Mouse (Mus musculus) frontal cortex, postnatal 25 days (tissue): Measurements from ENCODE around the gene Npsr1.

Source experiments
- DNase-seq, 2 experiments: peaks; one replicate each; pipeline ENCODE4 v3.0.0; 2022; ENCODE audit warnings: low spot score in 2 of 2

Npsr1 gene

DNA sequence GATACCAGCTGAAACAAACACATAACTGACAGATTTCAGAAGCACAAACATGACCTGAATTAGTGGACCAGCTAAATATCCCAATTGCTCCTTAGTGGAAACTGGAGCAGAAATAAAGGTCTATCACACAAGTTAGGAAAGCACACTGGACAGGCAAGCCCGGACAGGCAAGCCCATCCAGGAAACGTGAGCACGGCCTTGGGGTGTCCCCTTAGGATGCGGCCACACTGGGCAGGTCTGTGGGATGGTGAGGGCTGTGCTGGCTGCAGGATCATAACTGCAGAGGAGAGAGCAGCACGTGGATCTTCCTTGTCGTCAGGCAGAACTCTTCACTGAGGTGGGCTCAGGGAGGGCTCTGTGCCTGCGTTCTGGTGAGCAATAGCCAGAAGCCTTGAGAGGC is at the start of gene Npsr1:
Npsr1 (plus strand) TSS at position 301 of the 400 bp plus-strand sequence.
- no peak for DNase-seq

DNA sequence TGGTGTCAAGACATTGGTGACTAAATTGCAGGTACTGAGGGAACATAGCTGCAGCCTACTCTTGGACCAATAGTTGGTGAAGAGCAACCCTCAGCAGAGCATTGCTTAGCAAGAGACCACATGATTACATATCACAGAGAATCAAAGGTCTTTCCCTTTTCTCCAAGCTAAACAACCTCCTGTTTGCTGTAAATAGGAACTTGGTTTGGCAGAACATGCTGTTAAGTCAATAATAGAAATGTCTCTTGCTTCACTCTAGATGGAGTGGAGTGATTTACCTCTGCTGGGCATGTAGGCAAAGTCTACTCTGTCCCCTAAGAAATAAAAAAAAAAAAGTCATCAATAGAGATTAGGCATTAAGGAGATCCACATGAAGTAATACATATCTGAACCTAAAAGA is 46.3 kb upstream of the Npsr1 start:
- no peak for DNase-seq

GRCm38 (mm10) chr9:24063251-24063650 is 34.5 kb upstream of the Npsr1 start:
- no peak for DNase-seq

GRCm38 (mm10) chr9:24071664-24072063 is 26.1 kb upstream of the Npsr1 start:
- DNase-seq = no peak

DNA sequence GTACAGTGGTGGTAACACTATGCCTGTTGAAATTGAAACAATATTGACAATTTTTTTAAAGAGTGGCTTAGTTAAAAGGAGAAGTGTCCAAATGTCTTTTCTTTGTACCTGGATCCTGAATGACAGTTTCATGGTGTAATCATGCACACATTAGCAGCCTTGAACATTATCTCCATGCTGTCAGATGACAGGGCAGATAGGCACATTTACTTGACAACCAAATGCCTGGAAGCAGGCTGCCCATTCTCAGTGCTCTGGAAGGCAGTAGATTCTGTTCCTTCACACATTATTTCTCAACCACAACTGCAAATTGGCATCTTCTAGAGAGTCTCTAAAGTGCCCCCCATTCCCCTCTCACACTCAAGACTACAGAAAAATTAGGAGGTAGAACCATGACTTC is 20.2 kb upstream of the Npsr1 start:
- DNase-seq = no peak

- no peak for DNase-seq
Measured at GRCm38 (mm10) chr9:24091875-24092274, 5.9 kb upstream of the Npsr1 start.

GRCm38 (mm10) chr9:24098526-24098925 is 730 bp downstream of the Npsr1 start:
- DNase-seq = no peak

DNA sequence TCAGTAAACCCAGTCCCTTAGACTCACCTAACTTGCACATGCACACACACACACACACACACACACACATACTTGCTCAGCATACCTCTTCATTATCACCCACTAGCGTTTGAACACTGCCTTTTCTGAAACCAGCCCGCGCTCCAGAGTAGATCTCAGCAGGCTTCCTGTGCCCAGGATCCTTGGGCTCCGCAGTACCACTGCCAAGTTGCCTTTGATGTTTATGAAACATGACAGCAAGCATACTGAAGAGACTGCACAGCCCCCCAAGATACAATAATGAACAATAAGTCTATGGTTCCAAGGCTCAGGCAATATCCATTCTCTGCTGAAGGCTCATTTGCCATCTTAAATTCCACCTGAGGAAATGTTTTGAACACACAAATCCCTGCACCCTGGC is 1.8 kb downstream of the Npsr1 start:
- no peak for DNase-seq

GRCm38 (mm10) chr9:24119423-24119822 is 21.6 kb downstream of the Npsr1 start:
- no peak for DNase-seq

- DNase-seq = no peak
Measured at GRCm38 (mm10) chr9:24133142-24133541, 35.3 kb downstream of the Npsr1 start.

DNA sequence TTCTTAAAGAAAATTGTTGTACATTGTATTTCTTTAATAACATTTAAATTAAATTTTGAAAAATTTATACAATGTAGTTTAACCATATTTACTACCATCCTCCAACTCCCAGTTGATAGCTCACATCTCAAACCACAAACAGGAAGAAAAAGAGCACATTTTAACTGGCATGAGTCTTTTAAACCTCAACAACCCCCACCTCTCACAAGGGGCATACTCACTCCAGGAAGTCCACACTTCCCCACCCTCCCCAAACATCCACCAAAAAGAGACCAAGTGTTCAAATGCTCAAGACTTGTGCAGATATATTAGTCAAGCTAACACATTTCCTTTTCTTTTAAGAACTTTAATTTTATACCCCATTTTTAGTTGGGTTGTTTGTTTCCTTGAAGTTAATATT is 38.6 kb downstream of the Npsr1 start:
- DNase-seq = no peak

DNA sequence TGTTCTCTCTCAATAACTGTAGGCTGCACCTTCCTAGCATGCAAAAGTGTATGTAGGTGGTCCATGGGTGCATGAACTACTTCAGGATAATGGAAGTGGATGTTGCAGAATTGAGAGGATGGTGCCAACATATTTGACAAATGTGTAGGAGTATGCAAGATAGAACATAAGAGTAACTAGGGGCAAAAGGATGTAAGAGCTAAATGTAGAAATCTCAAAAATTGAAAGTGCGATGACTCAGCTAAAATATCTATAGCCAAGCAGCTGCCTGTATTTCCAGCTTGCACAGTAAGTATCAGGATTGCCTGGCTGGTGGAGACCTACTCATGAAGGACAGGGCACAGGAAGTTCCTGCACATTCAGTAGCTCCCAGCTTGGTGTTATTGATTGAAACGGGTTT is 46.5 kb downstream of the Npsr1 start:
- DNase-seq = no peak

GRCm38 (mm10) chr9:24157208-24157607 is 59.4 kb downstream of the Npsr1 start:
- no peak for DNase-seq

DNA sequence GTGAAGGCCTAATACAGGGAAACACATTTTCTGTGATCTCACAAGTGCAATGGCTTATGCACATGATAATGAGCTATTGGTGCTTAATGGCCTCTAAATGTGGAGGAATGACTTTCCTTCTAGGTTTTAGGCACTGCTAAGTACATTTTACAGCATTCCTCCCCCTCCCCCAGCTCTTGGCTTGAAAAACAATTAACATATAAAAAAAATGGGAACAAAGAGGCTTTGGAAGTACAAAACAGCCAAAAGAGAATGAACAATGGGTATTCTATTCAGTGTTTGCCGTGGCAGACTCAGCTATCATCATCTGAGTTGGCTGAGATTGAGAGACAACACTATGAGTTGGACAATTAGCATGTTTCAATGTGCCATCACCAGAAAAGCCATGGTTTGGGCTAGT is 62.6 kb downstream of the Npsr1 start:
- no peak for DNase-seq

DNA sequence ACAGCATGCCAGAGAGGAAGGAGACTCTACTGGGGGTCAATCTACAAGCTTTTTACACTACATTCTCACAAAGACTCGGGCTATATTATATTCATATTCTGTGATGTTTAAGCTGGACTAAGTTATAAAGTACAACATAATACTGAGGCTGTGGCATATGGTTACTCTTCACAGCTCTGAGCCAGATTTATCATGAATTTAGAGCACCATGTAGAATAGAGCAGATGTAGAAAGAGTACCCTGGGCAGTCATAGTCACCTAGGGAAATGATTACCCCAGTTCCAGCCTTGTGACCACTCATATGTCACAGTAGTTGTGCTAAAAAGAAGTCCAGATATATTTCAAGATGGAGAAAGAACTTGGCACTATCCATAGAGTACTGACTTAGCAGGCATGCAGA is 70.7 kb downstream of the Npsr1 start:
- no peak for DNase-seq

DNA sequence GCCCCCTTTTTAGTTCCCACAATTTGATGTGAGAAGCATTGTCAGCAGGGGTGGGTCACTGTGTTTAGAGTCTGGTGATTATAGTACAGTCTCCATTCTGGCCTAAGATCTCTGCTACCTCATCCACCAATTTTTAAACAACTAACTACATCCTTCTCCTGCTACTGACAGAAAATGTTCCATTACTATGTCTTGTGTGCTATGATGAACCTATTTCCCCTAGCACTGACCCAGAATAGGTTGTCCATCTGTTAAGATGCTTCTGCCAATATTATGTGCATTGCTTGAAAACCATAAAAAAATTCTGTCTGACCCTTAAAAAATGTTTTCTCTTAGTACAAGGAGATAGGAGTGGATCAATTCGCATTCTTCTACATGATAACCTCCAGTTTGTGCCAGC is 72.9 kb downstream of the Npsr1 start:
- no peak for DNase-seq

DNA sequence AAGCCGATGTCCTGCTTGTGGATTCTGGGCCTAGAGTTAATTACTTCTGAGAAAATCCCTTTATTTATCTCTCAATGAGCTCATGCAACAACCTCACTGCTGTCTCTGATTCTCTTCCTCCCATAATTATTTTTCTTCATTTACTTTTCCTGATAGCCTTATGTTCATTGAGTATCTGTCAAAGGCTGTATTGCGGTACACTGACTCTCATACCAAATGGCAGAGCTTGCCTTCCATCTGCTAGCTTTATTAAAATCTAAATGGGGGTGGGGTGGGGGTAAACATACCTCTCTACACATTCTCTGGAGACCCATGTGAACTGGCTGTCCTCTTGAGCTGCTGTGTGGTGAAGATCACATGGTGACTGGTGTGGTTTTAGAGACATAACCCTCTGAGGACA is 80.9 kb downstream of the Npsr1 start:
- no peak for DNase-seq

DNA sequence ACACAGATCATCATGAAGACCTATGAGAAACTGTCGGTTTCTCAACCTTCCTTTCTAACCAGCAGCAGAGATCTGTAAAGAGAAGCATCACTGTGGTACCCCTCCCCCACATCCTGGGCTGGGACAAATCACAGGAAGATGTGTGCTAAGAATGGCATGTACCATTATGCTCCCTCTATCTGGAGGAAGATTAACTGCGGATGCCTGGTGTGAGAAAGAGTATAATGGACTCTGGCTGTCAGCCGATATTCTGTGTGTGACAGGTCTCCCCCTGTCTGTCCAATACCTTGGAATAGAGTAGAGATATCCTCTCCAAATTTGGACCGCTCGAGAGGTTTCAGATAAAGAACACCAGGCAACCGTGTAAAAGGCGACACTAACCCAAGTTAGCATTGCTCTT is 83.1 kb downstream of the Npsr1 start:
- no peak for DNase-seq

DNA sequence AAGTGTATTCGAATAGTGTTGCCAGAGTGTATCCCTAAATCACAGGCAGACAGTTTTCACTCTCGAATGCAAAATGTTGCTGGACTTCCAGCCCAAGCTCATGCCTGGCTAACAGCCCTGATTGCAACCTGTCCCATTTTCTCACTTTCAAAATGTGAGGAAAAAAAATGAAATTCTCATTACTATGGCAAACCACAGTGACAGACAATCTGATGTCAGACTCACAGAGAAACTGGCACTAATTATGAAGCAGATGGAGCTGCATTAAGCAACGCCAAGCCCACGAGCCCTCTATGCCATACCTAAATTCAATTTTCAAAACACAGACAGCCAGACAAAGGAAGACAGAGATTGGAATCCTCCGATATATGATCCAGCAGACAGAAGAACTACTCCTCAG is 88.5 kb downstream of the Npsr1 start:
- DNase-seq = no peak

DNA sequence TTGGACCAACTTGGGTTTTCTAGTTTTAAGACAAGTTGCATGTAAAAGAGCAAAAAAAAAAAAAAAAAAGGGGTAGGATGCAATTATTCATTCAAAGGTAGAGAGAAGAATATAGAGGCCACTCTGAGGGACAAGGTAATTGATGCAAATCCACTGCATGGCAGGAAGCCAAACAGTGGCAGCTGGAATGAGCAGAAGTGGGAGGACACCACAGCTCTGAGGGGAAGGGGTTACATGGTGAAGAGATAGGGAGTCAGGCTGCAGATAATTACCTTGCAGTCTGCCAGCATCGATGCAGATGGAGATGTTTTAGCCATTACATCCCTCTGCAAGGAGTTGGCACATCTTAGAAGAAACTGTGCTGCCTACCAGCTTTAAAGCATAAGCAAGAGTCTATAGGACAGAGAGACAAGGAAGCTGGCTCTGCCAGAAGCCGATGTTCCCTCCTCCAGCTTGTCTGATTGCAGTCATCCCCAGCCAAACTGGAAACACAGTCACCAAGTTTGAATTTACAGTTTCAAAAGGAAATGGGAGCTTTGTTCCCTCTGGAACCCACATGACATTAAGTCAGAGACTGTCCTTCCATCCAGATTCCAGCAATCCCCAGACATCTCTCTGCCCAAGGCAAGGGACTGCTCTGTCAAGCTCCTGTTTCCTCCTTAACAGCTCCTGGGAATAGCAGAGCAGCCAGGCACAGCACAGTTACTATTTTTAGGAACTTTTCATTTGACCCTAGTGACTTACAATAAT is 91.9 kb downstream of the Npsr1 start:
- no peak for DNase-seq

DNA sequence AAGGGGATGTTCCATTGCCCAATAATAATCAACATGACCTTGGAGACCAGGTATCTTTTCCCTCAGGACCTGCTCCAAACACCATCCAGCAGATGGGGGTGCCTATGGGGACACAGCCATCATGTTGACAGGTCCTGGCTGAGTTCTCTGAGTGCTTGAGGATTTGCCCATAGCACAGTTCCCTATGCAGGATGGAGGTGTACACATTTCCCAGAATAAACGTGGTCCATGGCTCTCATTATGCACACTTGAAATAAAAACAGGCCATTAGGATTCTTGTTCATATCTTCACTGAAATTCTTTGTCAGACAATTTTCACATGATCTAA is 92.4 kb downstream of the Npsr1 start:
- no peak for DNase-seq

GRCm38 (mm10) chr9:24198254-24198653 is 100.5 kb downstream of the Npsr1 start:
- DNase-seq = no peak

DNA sequence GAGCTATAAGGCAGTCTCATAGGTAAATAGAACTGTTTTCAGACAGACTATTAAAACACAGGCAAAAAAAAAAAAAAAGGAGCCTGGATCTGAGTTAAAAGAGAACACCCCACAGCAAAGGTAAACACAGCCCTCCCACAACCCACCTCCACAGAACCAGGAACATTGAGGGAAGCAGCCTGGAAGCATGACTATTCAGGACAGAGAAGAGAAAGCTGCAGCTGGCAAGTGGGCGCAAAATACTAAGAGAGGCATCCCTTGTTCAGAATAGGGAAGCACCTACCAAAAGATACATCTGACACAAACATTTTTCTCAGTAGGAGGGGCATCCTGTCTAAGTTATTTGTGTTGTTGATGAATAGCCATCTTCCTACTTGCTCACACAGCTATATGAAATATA is 113.8 kb downstream of the Npsr1 start:
- DNase-seq = peak; percentile 18 to 37

DNA sequence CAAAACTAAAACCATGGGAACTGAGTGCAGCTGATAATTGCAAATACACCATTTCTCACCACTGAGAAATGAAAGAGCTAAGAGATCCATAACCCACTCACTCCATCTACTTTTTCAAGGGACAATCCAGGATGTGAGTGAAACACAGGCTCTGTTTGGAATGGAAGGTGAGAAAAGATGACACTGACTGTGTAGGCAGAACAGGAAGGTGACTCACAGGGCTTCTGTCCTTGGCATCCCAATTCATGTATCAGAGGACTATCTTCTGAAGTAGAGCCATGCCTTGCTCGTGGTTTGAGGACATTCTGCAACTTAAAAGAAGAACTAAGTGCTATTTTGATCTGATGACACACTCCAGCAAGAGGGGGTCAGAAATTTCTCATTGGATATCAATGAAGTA is 119.9 kb downstream of the Npsr1 start:
- DNase-seq = no peak
